Mouse (Mus musculus) CH12.LX (cell line): ENCODE measurements at regions not wholly inside any gene's neighbourhood (a gene's known extent, or its start where the extent isn't known, plus 50 kb on each side); places are given as distances from the start of the nearest gene placed in this dataset.
A peak's percentile ranks its signal among the peaks of the same experiment; 100 is the strongest.

Experiments used
- DNase-seq: peaks from one replicate; pipeline ENCODE4 v3.0.0-alpha.2; 2013; ENCODE audit errors: extremely low read depth
- H3K27ac ChIP-seq: 2 replicates; pipeline ENCODE4 v1.5.1; 2012; ENCODE audit warnings: low read depth, mild to moderate bottlenecking, control low read depth, moderate library complexity; ENCODE audit not compliant: insufficient read depth
- H3K27me3 ChIP-seq: replicated peaks from 2 replicates; pipeline ENCODE3; 2012; ENCODE audit warnings: inconsistent platforms
- H3K36me3 ChIP-seq, 2 experiments: replicated peaks in 1 of 2; 2 replicates each; pipeline versions ENCODE3 to v1.6.1; 2012; ENCODE audit warnings: inconsistent platforms in 1 of 2, low read length in 1 of 2, mild to moderate bottlenecking in 1 of 2, mixed read lengths in 1 of 2, moderate library complexity in 1 of 2; ENCODE audit not compliant: control insufficient read depth in 1 of 2, insufficient read depth in 1 of 2
- H3K4me1 ChIP-seq, 2 experiments: 2 replicates each; pipeline ENCODE4 v1.6.1; 2012; ENCODE audit warnings: inconsistent platforms in 1 of 2, moderate library complexity in 1 of 2; ENCODE audit not compliant: insufficient read depth in 2 of 2, control insufficient read depth in 1 of 2
- H3K4me2 ChIP-seq: 2 replicates; pipeline ENCODE4 v1.6.1; 2012; ENCODE audit warnings: low read depth, mild to moderate bottlenecking, control low read depth; ENCODE audit not compliant: poor library complexity, insufficient read depth, severe bottlenecking
- H3K4me3 ChIP-seq, 3 experiments: fragments of 150-350 bp in 1 of 3; sonication (generic) in 1 of 3; replicated peaks in 1 of 3; 2 replicates each; pipeline versions ENCODE3 to v1.5.1; 2011 to 2012; ENCODE audit warnings: low read depth in 2 of 3, low read length in 2 of 3, mild to moderate bottlenecking in 2 of 3, moderate library complexity in 2 of 3, control low read depth in 1 of 3, improper control_type of control experiment in 1 of 3, inconsistent platforms in 1 of 3, mixed read lengths in 1 of 3; ENCODE audit not compliant: poor library complexity in 1 of 3
- H3K79me2 ChIP-seq: replicated peaks from 2 replicates; pipeline ENCODE4 v1.6.1; 2012; ENCODE audit warnings: mild to moderate bottlenecking, moderate library complexity; ENCODE audit not compliant: control insufficient read depth, poor library complexity, insufficient read depth, severe bottlenecking; ENCODE audit errors: extremely low read depth
- H3K9ac ChIP-seq: 2 replicates; pipeline ENCODE4 v1.6.1; 2012; ENCODE audit warnings: low read depth, mild to moderate bottlenecking, control low read depth, moderate library complexity; ENCODE audit not compliant: insufficient read depth
- H3K9me3 ChIP-seq: replicated peaks from 2 replicates; pipeline ENCODE3; 2012; ENCODE audit warnings: low read length, inconsistent platforms, mixed read lengths
- CHD1 ChIP-seq: IDR thresholded peaks from 2 replicates; pipeline ENCODE4 v1.6.1; 2012; ENCODE audit warnings: low read depth, low read length, improper control_type of control experiment, inconsistent platforms
- CHD2 ChIP-seq: IDR thresholded peaks from 2 replicates; pipeline ENCODE4 v1.6.1; 2011; ENCODE audit warnings: low read length, improper control_type of control experiment
- CTCF ChIP-seq, 2 experiments: IDR thresholded peaks in 1 of 2; conservative IDR thresholded peaks in 1 of 2; 2 replicates each; pipeline ENCODE4 v1.5.1; 2011 to 2012; ENCODE audit warnings: low read depth in 2 of 2, low read length in 2 of 2, improper control_type of control experiment in 1 of 2, inconsistent platforms in 1 of 2, mild to moderate bottlenecking in 1 of 2, moderate library complexity in 1 of 2
- E2F4 ChIP-seq: IDR thresholded peaks from 2 replicates; pipeline ENCODE4 v1.6.1; 2011; ENCODE audit warnings: low read depth, low read length, improper control_type of control experiment; ENCODE audit not compliant: insufficient replicate concordance
- EP300 ChIP-seq: IDR thresholded peaks from 2 replicates; pipeline ENCODE4 v1.6.1; 2011; ENCODE audit warnings: low read length, improper control_type of control experiment
- ETS1 ChIP-seq: conservative IDR thresholded peaks from 2 replicates; pipeline ENCODE4 v1.6.1; 2012; ENCODE audit warnings: low read depth, mild to moderate bottlenecking, inconsistent platforms, low read length, improper control_type of control experiment, moderate library complexity
- JUN ChIP-seq: IDR thresholded peaks from 2 replicates; pipeline ENCODE4 v1.6.1; 2011; ENCODE audit warnings: low read depth, mild to moderate bottlenecking, low read length, improper control_type of control experiment, moderate library complexity; ENCODE audit not compliant: insufficient read depth
- JUND ChIP-seq: conservative IDR thresholded peaks from 2 replicates; pipeline ENCODE4 v1.6.1; 2011; ENCODE audit warnings: low read depth, low read length, improper control_type of control experiment
- MXI1 ChIP-seq: IDR thresholded peaks from 2 replicates; pipeline ENCODE4 v1.6.1; 2011; ENCODE audit warnings: mild to moderate bottlenecking, low read depth, low read length, improper control_type of control experiment
- NELFE ChIP-seq: IDR thresholded peaks from 2 replicates; pipeline ENCODE4 v1.6.1; 2011; ENCODE audit warnings: low read depth, low read length, improper control_type of control experiment
- NRF1 ChIP-seq: IDR thresholded peaks from 2 replicates; pipeline ENCODE4 v1.6.1; 2014; ENCODE audit warnings: low read depth, mild to moderate bottlenecking, inconsistent platforms, low read length, improper control_type of control experiment, moderate library complexity
- PAX5 ChIP-seq: IDR thresholded peaks from 2 replicates; pipeline ENCODE4 v1.6.1; 2012; ENCODE audit warnings: low read length, inconsistent platforms, mixed read lengths
- POLR2A ChIP-seq: IDR thresholded peaks from 2 replicates; pipeline ENCODE4 v1.6.1; 2011; ENCODE audit warnings: low read depth, mild to moderate bottlenecking, improper control_type of control experiment, low read length
- POLR2AphosphoS2 ChIP-seq: IDR thresholded peaks from 2 replicates; pipeline ENCODE4 v1.6.1; 2011; ENCODE audit warnings: low read depth, low read length, improper control_type of control experiment
- RAD21 ChIP-seq: IDR thresholded peaks from 2 replicates; pipeline ENCODE4 v1.6.1; 2011; ENCODE audit warnings: low read depth, mild to moderate bottlenecking, low read length, improper control_type of control experiment, moderate library complexity
- RCOR1 ChIP-seq: conservative IDR thresholded peaks from 2 replicates; pipeline ENCODE4 v1.6.1; 2012; ENCODE audit warnings: low read depth, mild to moderate bottlenecking, inconsistent platforms, low read length, improper control_type of control experiment
- SMC3 ChIP-seq: IDR thresholded peaks from 2 replicates; pipeline ENCODE4 v1.6.1; 2011; ENCODE audit warnings: low read depth, low read length, improper control_type of control experiment
- TCF12 ChIP-seq: IDR thresholded peaks from 2 replicates; pipeline ENCODE4 v1.6.1; 2014; ENCODE audit warnings: low read depth, mild to moderate bottlenecking, inconsistent platforms, low read length, improper control_type of control experiment
- USF2 ChIP-seq: conservative IDR thresholded peaks from 2 replicates; pipeline ENCODE4 v1.6.1; 2011; ENCODE audit warnings: low read depth, low read length, improper control_type of control experiment
- ZC3H11A ChIP-seq: IDR thresholded peaks from 2 replicates; pipeline ENCODE4 v1.6.1; 2012; ENCODE audit warnings: low read depth, mild to moderate bottlenecking, inconsistent platforms, low read length, improper control_type of control experiment
- ZMIZ1 ChIP-seq: IDR thresholded peaks from 2 replicates; pipeline ENCODE4 v1.6.1; 2012; ENCODE audit warnings: low read depth, mild to moderate bottlenecking, inconsistent platforms, low read length, improper control_type of control experiment
- dilution Hi-C: fragments of 300-500 bp; cut with MboI; formaldehyde crosslinking; loops from 2 replicates; pipeline ENCODE4 v1.14.3; 2020; ENCODE audit warnings: low sequenced_read_pairs; ENCODE audit not compliant: extremely low pct_unique_long_range_greater_than_20kb, extremely low pct_ligation_motif_present
- in situ Hi-C: fragments of 300-500 bp; cut with MboI; formaldehyde crosslinking; loops from 3 replicates; pipeline ENCODE4 v1.14.3; 2019; ENCODE audit warnings: low sequenced_read_pairs, low pct_ligation_motif_present, low pct_unique_long_range_greater_than_20kb, mixed read lengths

- Histone ChIP-seq H3K36me3 (no peaks in the 10 kb centered on the region), H3K4me2 (no peak overlapping the region), H3K4me1 (no peaks in the 10 kb centered on the region), H3K4me3 (no peak overlapping the region), H3K79me2 (no peaks in the 10 kb centered on the region), H3K9me3 (no peaks in the 10 kb centered on the region), H3K27me3 (no peaks in the 10 kb centered on the region), H3K27ac (no peak overlapping the region), H3K9ac (no peak overlapping the region)
- in situ Hi-C loops: no loop called here
- DNase-seq: no peak
- TF ChIP-seq ZMIZ1: no peak
- no peak for TF ChIP-seq JUND
- TF ChIP-seq USF2: no peak
- no peak for TF ChIP-seq PAX5
- dilution Hi-C loops: no loop called here
These were observed 150.3 kb upstream of the Clint1 start for GRCm38 (mm10) chr11:45701506-45701905.

GRCm38 (mm10) chr11:45702916-45703315 lies 148.9 kb upstream of the Clint1 start:
- TF ChIP-seq USF2: no peak
- TF ChIP-seq PAX5: no peak
- TF ChIP-seq POLR2A: no peak
- no peak for TF ChIP-seq SMC3
- H3K4me3 ChIP-seq: no peak overlapping the region

GRCm38 (mm10) chr11:45704411-45704810 lies 147.4 kb upstream of the Clint1 start:
- in situ Hi-C loops (no loop called here), dilution Hi-C loops (no loop called here)
- peak; percentile 12 to 35; a peak in 1 of 4 replicates for TF ChIP-seq CTCF (conservative IDR thresholded peaks at IDR 0.05 in 1 of 2, IDR thresholded peaks at IDR 0.05 in 1 of 2; ENCODE audit: low read depth in 2 of 2, low read length in 2 of 2)
- TF ChIP-seq E2F4: no peak
- Histone ChIP-seq H3K9ac (no peak overlapping the region), H3K4me2 (no peak overlapping the region), H3K27ac (no peak overlapping the region), H3K79me2 (no peaks in the 10 kb centered on the region), H3K9me3 (no peaks in the 10 kb centered on the region), H3K36me3 (no peaks in the 10 kb centered on the region), H3K4me1 (no peaks in the 10 kb centered on the region), H3K27me3 (no peaks in the 10 kb centered on the region), H3K4me3 (no peak overlapping the region)
- DNase-seq: peak; percentile 4

More at GRCm38 (mm10) chr11:45702916-45703315, 148.9 kb upstream of the Clint1 start:
- Histone ChIP-seq H3K9me3 (no peaks in the 10 kb centered on the region), H3K79me2 (no peaks in the 10 kb centered on the region), H3K27me3 (no peaks in the 10 kb centered on the region), H3K9ac (no peak overlapping the region), H3K27ac (no peak overlapping the region), H3K36me3 (no peaks in the 10 kb centered on the region), H3K4me1 (no peaks in the 10 kb centered on the region), H3K4me2 (no peak overlapping the region)
- dilution Hi-C loops (no loop called here), in situ Hi-C loops (no loop called here)
- DNase-seq: no peak

- Histone ChIP-seq H3K9me3 (no peaks in the 10 kb centered on the region), H3K4me1 (peaks cover 0 to 5% of the 10 kb centered on the region in 2 experiments; a peak in 2 of 4 replicates), H3K79me2 (no peaks in the 10 kb centered on the region), H3K4me3 (no peak overlapping the region), H3K27ac (no peak overlapping the region), H3K36me3 (no peaks in the 10 kb centered on the region), H3K4me2 (no peak overlapping the region), H3K9ac (no peak overlapping the region), H3K27me3 (no peaks in the 10 kb centered on the region)
- DNase-seq: no peak
- in situ Hi-C loops (no loop called here), dilution Hi-C loops (no loop called here)
- TF ChIP-seq USF2: no peak
- no peak for TF ChIP-seq JUN
- no peak for TF ChIP-seq CHD2
- no peak for TF ChIP-seq TCF12
- no peak for TF ChIP-seq NRF1
- TF ChIP-seq RCOR1: no peak
- no peak for TF ChIP-seq RAD21
- TF ChIP-seq EP300: no peak
- TF ChIP-seq POLR2AphosphoS2: no peak
- TF ChIP-seq POLR2A: no peak
- no peak for TF ChIP-seq ETS1
- no peak for TF ChIP-seq CHD1
- no peak for TF ChIP-seq ZC3H11A
- TF ChIP-seq MXI1: no peak
- no peak for TF ChIP-seq NELFE
These were observed 133.2 kb upstream of the Clint1 start for GRCm38 (mm10) chr11:45718630-45719029.
